Mouse (Mus musculus): ENCODE measurements around the gene Fam118a.
"Not testable (repeated sequence)": the region's sequence is repeated elsewhere in the genome, so short reads cannot be mapped to it uniquely, and the experiment has no call there.

Fam118a gene

GRCm38 (mm10) chr15:85028648-85029047, at the start of gene Fam118a:
Fam118a (plus strand) TSS chr15:85028948.
- DNase-seq (ENCODE audit: low spot score): not testable (repeated sequence)

GRCm38 (mm10) chr15:84981609-84982313, 47.0 kb upstream of the Fam118a start:
- DNase-seq (ENCODE audit: low spot score): no peak

GRCm38 (mm10) chr15:84982888-84983287, 45.9 kb upstream of the Fam118a start:
- no peak for DNase-seq (ENCODE audit: low spot score)

- DNase-seq (ENCODE audit: low spot score): no peak
These were observed 45.0 kb upstream of the Fam118a start for GRCm38 (mm10) chr15:84983721-84984120.

GRCm38 (mm10) chr15:84985516-84986160, 43.1 kb upstream of the Fam118a start:
- no peak for DNase-seq (ENCODE audit: low spot score)

GRCm38 (mm10) chr15:84986171-84987019, 42.4 kb upstream of the Fam118a start:
- no peak for DNase-seq (ENCODE audit: low spot score)

- no peak for DNase-seq (ENCODE audit: low spot score)
These were observed 41.5 kb upstream of the Fam118a start for GRCm38 (mm10) chr15:84987020-84987815.

GRCm38 (mm10) chr15:84987874-84988825, 40.6 kb upstream of the Fam118a start, which contains the start of gene 5031439G07Rik:
5031439G07Rik (minus strand) TSS chr15:84988551.
- DNase-seq (ENCODE audit: low spot score): peak; percentile 86

GRCm38 (mm10) chr15:84989098-84989497, 39.6 kb upstream of the Fam118a start:
- DNase-seq (ENCODE audit: low spot score): no peak

GRCm38 (mm10) chr15:84989771-84990170, 39.0 kb upstream of the Fam118a start:
- no peak for DNase-seq (ENCODE audit: low spot score)

GRCm38 (mm10) chr15:84994498-84994897, 34.2 kb upstream of the Fam118a start:
- DNase-seq (ENCODE audit: low spot score): no peak

GRCm38 (mm10) chr15:84995041-84995440, 33.7 kb upstream of the Fam118a start:
- no peak for DNase-seq (ENCODE audit: low spot score)

- DNase-seq (ENCODE audit: low spot score): no peak
These were observed 32.8 kb upstream of the Fam118a start for GRCm38 (mm10) chr15:84995967-84996366.

- DNase-seq (ENCODE audit: low spot score): no peak
These were observed 30.8 kb upstream of the Fam118a start for GRCm38 (mm10) chr15:84997768-84998454.

- DNase-seq (ENCODE audit: low spot score): no peak
These were observed 28.8 kb upstream of the Fam118a start for GRCm38 (mm10) chr15:84999911-85000310.

GRCm38 (mm10) chr15:85000984-85001982, 27.5 kb upstream of the Fam118a start:
- DNase-seq (ENCODE audit: low spot score): no peak

- DNase-seq (ENCODE audit: low spot score): no peak
These were observed 19.1 kb upstream of the Fam118a start for GRCm38 (mm10) chr15:85009666-85010065.

GRCm38 (mm10) chr15:85011895-85012661, 16.7 kb upstream of the Fam118a start:
- DNase-seq (ENCODE audit: low spot score): no peak
